Mouse (Mus musculus) limb, embryonic 15.5 days (tissue): ENCODE results near the gene Camkmt. TPM values are rescaled to one million over a fixed set of nuclear protein-coding genes. Genes with fewer than 3 reads are reported as not detected.

Source experiments
- ATAC-seq: fragments of 200-750 bp; cut with Nextera tagmentation; 2 replicates; pipeline ENCODE4 v1.8.0; 2017; ENCODE audit warnings: low read depth, moderate TSS enrichment; ENCODE audit not compliant: insufficient number of reproducible peaks, low FRiP score, low TSS enrichment
- H3K27ac ChIP-seq: fragments of 300-500 bp; sonication (generic); 2 replicates; pipeline ENCODE4 v1.5.1; 2015; ENCODE audit warnings: moderate library complexity, mild to moderate bottlenecking, inconsistent platforms
- H3K27me3 ChIP-seq: fragments of 300-500 bp; sonication (generic); 2 replicates; pipeline ENCODE4 v1.6.1; 2015; ENCODE audit warnings: inconsistent platforms
- H3K36me3 ChIP-seq: fragments of 300-500 bp; sonication (generic); 2 replicates; pipeline ENCODE4 v1.6.1; 2015; ENCODE audit warnings: inconsistent platforms
- H3K4me1 ChIP-seq: fragments of 300-500 bp; sonication (generic); 2 replicates; pipeline ENCODE4 v1.6.1; 2015; ENCODE audit warnings: inconsistent platforms
- H3K4me2 ChIP-seq: fragments of 300-500 bp; sonication (generic); 2 replicates; pipeline ENCODE4 v1.6.1; 2015; ENCODE audit warnings: mild to moderate bottlenecking, inconsistent platforms
- H3K4me3 ChIP-seq: fragments of 300-500 bp; sonication (generic); 2 replicates; pipeline ENCODE4 v1.5.1; 2015; ENCODE audit warnings: mild to moderate bottlenecking, inconsistent platforms
- H3K9ac ChIP-seq: fragments of 300-500 bp; sonication (generic); 2 replicates; pipeline ENCODE4 v1.6.1; 2015; ENCODE audit warnings: inconsistent platforms
- H3K9me3 ChIP-seq: fragments of 300-500 bp; sonication (generic); 2 replicates; pipeline ENCODE4 v1.6.1; 2016; ENCODE audit warnings: inconsistent platforms
- WGBS: fragments of 180-500 bp; shearing (Covaris S2); methylation state at CpG from one replicate; pipeline ENCODE4 v1.1.7; 2015; 5-methylcytosine and 5-hydroxymethylcytosine counted together
- polyA plus RNA-seq: library from polyadenylated mRNA; unstranded; fragments of >200 nt; fragmentation: Nextera tagmentation; extraction: Ambion mirVana; gene quantifications from 2 replicates; pipeline ENCODE4 v1.2.1, GENCODE M21; 2015

The Camkmt gene
- polyA plus RNA-seq, 1 experiment from 2014 or later, result 12.3 TPM

DNA sequence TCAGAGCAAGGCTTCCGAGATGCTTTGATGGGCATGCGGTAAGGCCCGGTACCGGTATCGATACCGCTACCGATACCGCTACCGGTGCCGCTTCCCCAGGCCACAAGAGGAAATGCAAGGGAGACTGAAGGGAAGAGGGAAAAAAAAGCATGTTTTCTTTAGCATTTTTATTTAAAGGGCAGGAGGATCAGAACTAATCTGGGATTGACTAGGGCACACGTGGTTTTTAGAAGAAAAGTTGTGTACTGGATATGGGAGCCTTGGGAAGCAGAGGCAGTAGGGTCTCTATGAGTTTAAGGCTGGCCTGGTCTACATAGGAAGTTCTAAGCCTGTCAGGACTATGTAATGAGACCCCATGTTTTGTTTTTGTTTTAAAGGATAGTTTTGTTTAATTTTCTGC is 167.0 kb downstream of the Camkmt start:
- no peaks in the 10 kb centered on the region for H3K4me1 ChIP-seq
- H3K27me3 ChIP-seq, result no peaks in the 10 kb centered on the region
- no peak for ATAC-seq
- WGBS, result 72% methylated on average over 11 of the region's 11 CpGs
- H3K4me3 ChIP-seq, result no peak overlapping the region
- no peaks in the 10 kb centered on the region for H3K36me3 ChIP-seq
- H3K9ac ChIP-seq, result no peak overlapping the region
- H3K9me3 ChIP-seq, result no peaks in the 10 kb centered on the region
- H3K27ac ChIP-seq, result no peak overlapping the region
- H3K4me2 ChIP-seq, result no peak overlapping the region

DNA sequence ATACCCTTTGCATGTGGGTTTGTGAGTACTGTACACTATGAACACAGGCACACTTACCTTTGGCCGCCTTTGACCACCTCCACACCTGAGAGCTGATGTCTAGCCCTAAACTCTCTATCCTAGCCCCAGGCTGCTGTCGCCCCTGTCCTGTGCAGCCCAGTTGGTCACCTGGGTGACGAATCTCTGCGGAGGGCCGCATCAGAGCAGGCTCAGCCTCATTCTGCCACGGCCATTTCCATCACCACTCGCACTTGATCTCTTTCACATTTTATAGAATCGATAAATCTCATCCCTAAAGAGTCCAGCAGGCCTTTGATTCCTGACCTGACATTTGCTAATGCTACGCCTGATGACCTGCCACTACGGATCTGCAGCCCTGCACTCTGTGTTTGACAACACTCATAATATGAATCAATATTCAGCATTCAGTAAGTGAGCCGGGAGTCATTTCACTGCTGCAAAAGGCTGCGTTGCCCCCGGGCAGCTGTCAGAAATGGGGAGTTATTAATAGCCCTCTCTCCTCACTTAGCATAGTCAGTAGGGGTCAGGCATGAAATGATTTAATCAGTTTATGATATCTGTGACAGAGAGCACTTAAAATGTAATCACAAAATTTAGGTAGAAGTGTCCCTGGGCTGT is 168.5 kb downstream of the Camkmt start:
- Histone ChIP-seq H3K9me3 (no peaks in the 10 kb centered on the region), H3K4me1 (no peaks in the 10 kb centered on the region), H3K9ac (no peak overlapping the region), H3K27ac (no peak overlapping the region), H3K27me3 (no peaks in the 10 kb centered on the region), H3K4me3 (no peak overlapping the region), H3K4me2 (no peak overlapping the region), H3K36me3 (no peaks in the 10 kb centered on the region)
- WGBS, result 72% methylated on average over 13 of the region's 13 CpGs
- no peak for ATAC-seq

DNA sequence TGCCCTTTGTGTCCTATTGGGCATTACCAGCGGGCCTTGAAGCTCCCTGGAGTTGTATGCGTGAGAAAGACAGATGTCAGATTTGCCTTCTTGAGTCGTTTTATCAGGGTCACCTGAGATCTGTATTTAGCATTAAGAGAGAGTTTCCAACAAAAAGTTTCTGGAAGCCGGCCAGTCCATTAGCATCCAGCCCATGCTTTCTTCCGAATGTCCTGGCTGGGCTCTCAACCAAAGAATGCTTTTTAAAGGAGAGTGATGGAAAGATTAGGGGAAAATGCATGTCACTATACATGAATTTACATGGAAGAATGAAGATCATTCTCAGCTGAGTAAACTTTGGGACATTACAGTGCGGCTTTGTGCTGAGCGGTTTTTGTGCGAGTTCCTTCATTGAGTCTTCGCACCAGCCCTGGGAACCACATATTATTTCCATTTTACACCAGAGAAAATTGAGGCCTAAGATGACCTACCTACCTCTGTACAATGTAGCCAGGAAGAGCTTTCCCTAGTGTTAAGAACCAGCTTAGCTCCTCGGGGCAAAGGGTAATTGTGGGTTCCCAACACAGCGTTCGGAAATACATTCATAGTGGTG is 176.6 kb downstream of the Camkmt start:
- no peaks in the 10 kb centered on the region for H3K27me3 ChIP-seq
- H3K4me1 ChIP-seq, result peaks cover 3% of the 10 kb centered on the region; the same call in 1 of the 2 replicates
- no peak overlapping the region for H3K4me3 ChIP-seq
- H3K9ac ChIP-seq, result no peak overlapping the region
- H3K27ac ChIP-seq, result no peak overlapping the region
- H3K36me3 ChIP-seq, result no peaks in the 10 kb centered on the region
- ATAC-seq, result no peak
- WGBS, result 72% methylated on average over 12 of the region's 12 CpGs
- H3K4me2 ChIP-seq, result no peak overlapping the region
- no peaks in the 10 kb centered on the region for H3K9me3 ChIP-seq

DNA sequence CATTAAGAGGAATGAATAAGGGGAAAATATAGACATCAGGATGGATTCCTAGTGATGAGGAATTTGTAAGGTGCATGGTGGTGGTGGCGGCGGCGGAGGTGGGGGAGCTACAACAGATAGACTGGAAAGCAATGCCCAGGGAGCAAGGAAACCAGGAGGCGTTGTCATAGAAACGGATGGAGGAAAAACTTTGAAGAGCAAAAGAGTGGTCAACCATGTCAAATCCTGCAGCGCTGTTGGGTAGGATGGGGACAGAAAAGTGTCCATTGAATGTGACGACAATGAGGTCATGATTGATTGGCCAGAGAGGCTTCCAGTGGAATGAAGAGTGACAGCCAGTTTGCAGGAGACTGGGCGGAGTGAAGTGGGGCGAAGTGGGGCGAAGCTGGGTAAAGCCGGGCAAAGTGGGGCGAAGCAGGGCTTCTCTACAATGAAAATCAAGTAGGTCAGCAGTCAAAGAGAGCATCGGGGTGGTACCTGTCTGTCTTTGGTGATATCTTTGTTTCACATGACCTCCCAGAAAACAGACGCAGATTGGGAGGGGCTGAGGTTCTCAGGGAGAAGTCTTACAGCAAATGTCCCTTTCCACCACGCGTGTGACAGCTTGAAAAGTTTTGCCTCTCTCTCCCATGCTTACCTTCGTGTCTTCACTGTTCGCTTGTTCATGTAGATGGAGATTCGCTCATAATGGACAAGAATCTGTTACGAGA is 181.3 kb downstream of the Camkmt start:
- Histone ChIP-seq H3K4me2 (no peak overlapping the region), H3K27me3 (no peaks in the 10 kb centered on the region), H3K27ac (no peak overlapping the region), H3K4me1 (peaks cover under 1% of the 10 kb centered on the region; the same call in 1 of the 2 replicates), H3K9ac (no peak overlapping the region), H3K9me3 (no peaks in the 10 kb centered on the region), H3K4me3 (no peak overlapping the region), H3K36me3 (no peaks in the 10 kb centered on the region)
- WGBS, result 91% methylated on average over 20 of the region's 20 CpGs
- no peak for ATAC-seq

DNA sequence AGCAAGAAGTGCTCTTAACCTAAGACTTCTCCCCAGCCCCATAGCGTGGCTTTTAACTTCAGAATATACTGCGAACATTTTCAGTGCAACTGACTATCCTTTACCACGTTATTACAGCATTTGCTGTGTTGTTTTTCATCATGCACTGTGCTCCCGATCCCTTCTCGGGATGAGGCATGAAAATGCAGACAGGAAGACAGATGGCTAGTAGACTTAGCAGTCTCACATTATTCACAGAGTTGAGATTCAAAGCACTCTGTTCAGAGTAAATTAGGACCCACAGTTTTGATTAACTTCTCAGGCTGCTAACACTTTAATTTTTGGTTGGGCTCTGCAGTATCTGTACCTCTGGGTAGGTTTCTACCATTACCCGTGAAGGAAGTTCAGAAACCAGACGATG is 189.4 kb downstream of the Camkmt start:
- no peak for ATAC-seq
- H3K4me3 ChIP-seq, result no peak overlapping the region
- H3K4me2 ChIP-seq, result no peak overlapping the region
- H3K9me3 ChIP-seq, result no peaks in the 10 kb centered on the region
- 77% methylated on average over 7 of the region's 7 CpGs for WGBS
- no peak overlapping the region for H3K9ac ChIP-seq
- H3K27ac ChIP-seq, result no peak overlapping the region
- H3K27me3 ChIP-seq, result no peaks in the 10 kb centered on the region
- no peaks in the 10 kb centered on the region for H3K4me1 ChIP-seq
- no peaks in the 10 kb centered on the region for H3K36me3 ChIP-seq

DNA sequence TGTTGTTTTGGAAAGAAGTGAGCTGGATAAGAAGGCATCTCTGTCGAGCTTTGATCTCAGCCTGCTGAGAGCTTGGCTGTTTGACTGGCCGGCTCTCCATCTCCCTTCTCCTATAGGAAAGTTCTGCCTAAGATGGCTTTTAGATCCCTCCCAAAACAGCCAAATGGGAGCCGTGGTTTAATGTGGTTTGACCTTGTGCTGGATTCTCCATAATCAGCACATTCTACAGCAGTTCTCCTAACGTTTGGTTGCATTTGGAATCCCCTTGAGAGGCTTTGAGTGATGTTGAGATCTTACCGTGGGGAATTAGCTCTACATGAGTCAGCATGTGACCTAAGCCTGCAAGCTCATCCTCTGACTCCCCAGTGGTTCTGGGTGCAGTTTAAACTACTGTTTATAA is 192.1 kb downstream of the Camkmt start:
- Histone ChIP-seq H3K9ac (no peak overlapping the region), H3K27me3 (no peaks in the 10 kb centered on the region), H3K4me2 (no peak overlapping the region), H3K4me1 (no peaks in the 10 kb centered on the region), H3K36me3 (no peaks in the 10 kb centered on the region), H3K27ac (no peak overlapping the region), H3K4me3 (no peak overlapping the region), H3K9me3 (no peaks in the 10 kb centered on the region)
- WGBS, result 61% methylated on average over 5 of the region's 5 CpGs
- no peak for ATAC-seq

DNA sequence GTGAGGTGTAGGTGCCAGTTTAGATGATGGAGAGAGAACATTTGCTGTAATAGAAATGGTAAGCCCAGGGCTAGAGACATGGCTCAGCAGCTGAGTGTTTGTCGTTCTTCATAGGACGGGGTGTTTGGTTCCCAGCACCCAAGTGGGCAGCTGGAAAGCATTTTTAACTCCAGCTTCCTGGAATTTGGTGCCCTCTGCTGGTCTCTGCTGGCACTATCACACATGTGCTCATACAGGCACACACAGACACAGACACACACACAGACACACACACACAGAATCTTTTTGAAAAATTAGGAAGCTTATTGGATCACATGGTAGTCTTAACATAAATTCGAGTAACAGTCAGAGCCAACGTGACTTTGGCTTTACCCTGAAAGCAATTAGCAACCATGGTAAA is 200.8 kb downstream of the Camkmt start:
- 86% methylated on average over 4 of the region's 4 CpGs for WGBS
- Histone ChIP-seq H3K4me3 (no peak overlapping the region), H3K9me3 (no peaks in the 10 kb centered on the region), H3K27me3 (no peaks in the 10 kb centered on the region), H3K4me2 (no peak overlapping the region), H3K36me3 (no peaks in the 10 kb centered on the region), H3K9ac (no peak overlapping the region), H3K4me1 (no peaks in the 10 kb centered on the region), H3K27ac (no peak overlapping the region)
- no peak for ATAC-seq

DNA sequence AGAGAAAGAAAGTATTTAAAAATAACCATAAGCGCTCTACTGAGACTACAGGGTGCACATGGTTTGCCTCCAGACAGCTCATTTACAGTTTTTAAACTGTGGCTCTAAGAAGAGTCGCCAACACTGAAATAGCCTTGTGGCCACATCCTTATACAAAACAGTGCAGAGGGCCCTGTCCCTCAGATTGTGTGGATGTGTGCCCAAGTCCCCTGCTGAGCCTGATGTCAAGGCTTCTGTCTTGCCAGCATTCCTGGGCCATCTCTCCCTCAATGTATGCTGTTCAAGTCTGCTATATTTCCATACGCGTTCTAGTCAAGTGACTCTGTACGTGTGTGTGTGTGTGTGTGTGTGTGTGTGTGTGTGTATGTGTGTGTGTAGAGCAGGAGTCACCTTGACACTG is 201.2 kb downstream of the Camkmt start:
- H3K27ac ChIP-seq, result no peak overlapping the region
- H3K9ac ChIP-seq, result no peak overlapping the region
- no peak for ATAC-seq
- no peaks in the 10 kb centered on the region for H3K27me3 ChIP-seq
- H3K4me2 ChIP-seq, result no peak overlapping the region
- H3K4me3 ChIP-seq, result no peak overlapping the region
- H3K36me3 ChIP-seq, result no peaks in the 10 kb centered on the region
- H3K9me3 ChIP-seq, result no peaks in the 10 kb centered on the region
- 83% methylated on average over 5 of the region's 5 CpGs for WGBS
- no peaks in the 10 kb centered on the region for H3K4me1 ChIP-seq

DNA sequence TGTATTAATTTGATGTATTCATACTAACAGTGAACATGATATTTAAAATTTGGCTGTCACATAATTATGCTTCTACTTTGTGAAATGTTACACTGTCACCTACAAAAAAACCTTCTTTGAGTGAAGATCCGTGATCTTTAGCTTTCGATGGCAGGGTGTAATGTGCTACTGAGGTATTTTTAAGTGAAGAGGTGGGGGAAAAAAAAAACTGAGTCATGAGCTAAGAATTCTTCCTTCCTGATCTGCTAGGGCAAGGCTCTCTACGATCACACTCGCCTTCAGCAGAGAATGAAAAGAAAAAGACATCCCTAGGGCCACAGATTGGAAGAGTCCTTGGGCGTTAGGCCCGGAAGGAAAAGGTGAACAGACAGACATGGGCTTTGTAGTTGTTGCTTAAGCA is 201.9 kb downstream of the Camkmt start:
- no peak overlapping the region for H3K27ac ChIP-seq
- H3K4me1 ChIP-seq, result no peaks in the 10 kb centered on the region
- H3K36me3 ChIP-seq, result no peaks in the 10 kb centered on the region
- H3K9me3 ChIP-seq, result no peaks in the 10 kb centered on the region
- WGBS, result 76% methylated on average over 6 of the region's 6 CpGs
- no peak overlapping the region for H3K4me2 ChIP-seq
- H3K9ac ChIP-seq, result no peak overlapping the region
- H3K27me3 ChIP-seq, result no peaks in the 10 kb centered on the region
- no peak for ATAC-seq
- H3K4me3 ChIP-seq, result no peak overlapping the region

DNA sequence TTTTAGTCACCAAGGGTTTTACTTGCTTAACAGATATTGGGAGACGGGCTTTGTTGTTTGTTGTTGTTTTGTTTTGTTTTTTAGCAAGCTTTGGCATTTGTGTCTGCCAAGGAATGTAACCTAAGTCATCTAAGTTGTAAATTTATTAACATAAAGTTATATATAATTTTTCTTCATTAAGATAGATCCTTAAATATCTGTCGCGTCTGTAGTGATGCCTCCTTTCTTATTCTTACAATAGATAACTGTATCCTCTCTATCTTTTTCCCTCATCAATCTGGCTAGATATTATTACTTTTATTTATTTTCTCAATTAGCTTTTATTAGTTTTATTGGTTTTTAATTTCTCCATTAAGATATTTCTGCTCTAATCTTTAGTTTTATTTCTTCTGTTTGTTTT is 213.3 kb downstream of the Camkmt start:
- WGBS, result 99% methylated on average over 3 of the region's 3 CpGs
- no peaks in the 10 kb centered on the region for H3K4me1 ChIP-seq
- ATAC-seq, result no peak

DNA sequence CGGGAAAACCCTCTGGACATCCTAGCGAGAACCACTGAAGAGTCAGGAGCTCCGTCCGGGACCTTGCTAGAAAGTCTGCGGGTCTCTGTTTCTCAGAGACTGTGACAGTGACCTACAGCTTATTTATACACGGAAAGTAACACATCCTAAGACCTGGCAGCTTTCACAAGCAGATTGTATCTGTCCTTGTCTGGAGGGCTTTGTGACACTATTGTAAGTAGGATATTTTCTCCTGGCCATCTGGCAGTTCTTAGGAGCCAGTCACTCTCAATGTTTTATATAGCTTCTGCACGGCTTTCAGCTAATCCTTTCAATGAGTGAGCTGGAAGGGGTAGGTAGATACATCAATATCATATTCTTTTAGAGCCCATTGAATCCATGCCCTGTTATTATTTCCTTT is 218.2 kb downstream of the Camkmt start:
- H3K36me3 ChIP-seq, result no peaks in the 10 kb centered on the region
- no peaks in the 10 kb centered on the region for H3K4me1 ChIP-seq
- no peak overlapping the region for H3K9ac ChIP-seq
- 76% methylated on average over 7 of the region's 7 CpGs for WGBS
- no peaks in the 10 kb centered on the region for H3K9me3 ChIP-seq
- H3K4me3 ChIP-seq, result no peak overlapping the region
- H3K4me2 ChIP-seq, result no peak overlapping the region
- H3K27me3 ChIP-seq, result no peaks in the 10 kb centered on the region
- no peak overlapping the region for H3K27ac ChIP-seq
- no peak for ATAC-seq

More for the DNA sequence above, 213.3 kb downstream of the Camkmt start:
- H3K27ac ChIP-seq, result no peak overlapping the region
- no peak overlapping the region for H3K4me2 ChIP-seq
- H3K36me3 ChIP-seq, result no peaks in the 10 kb centered on the region
- H3K9ac ChIP-seq, result no peak overlapping the region
- no peaks in the 10 kb centered on the region for H3K9me3 ChIP-seq
- H3K27me3 ChIP-seq, result no peaks in the 10 kb centered on the region
- H3K4me3 ChIP-seq, result no peak overlapping the region

DNA sequence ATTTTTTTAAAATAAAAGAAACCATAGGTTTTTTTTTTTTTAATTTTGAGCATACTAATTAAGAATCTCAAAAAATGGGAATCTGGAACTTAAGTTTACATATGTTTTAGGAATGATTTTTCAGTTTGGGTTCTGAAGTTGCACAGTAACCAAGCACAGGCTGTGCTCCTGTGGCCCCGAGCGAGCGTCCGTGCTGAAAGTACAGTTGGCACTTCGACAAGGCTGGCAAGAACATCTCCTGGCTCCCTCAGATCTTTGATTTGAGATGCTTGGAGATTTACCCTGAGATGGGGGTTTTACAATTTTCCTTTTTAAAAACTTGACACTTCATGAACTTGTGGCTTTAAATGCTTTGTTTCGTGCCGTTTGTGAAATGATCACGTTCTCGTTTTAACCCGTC is 218.7 kb downstream of the Camkmt start:
- Histone ChIP-seq H3K9ac (no peak overlapping the region), H3K4me3 (no peak overlapping the region), H3K36me3 (no peaks in the 10 kb centered on the region), H3K4me2 (no peak overlapping the region), H3K27ac (no peak overlapping the region), H3K4me1 (no peaks in the 10 kb centered on the region), H3K27me3 (no peaks in the 10 kb centered on the region), H3K9me3 (no peaks in the 10 kb centered on the region)
- WGBS, result 82% methylated on average over 10 of the region's 10 CpGs
- ATAC-seq, result no peak
